Mouse (Mus musculus) CH12.LX (cell line): ENCODE data around the gene Bpifb2.
A peak's percentile ranks its signal among the peaks of the same experiment; 100 is the strongest.

Experiments used
- BHLHE40 ChIP-seq: IDR thresholded peaks from 2 replicates; pipeline ENCODE4 v1.6.1; 2011; ENCODE audit warnings: mild to moderate bottlenecking, low read depth, low read length, improper control_type of control experiment
- CTCF ChIP-seq, 2 experiments: IDR thresholded peaks in 1 of 2; conservative IDR thresholded peaks in 1 of 2; 2 replicates each; pipeline ENCODE4 v1.5.1; 2011 to 2012; ENCODE audit warnings: low read depth in 2 of 2, low read length in 2 of 2, improper control_type of control experiment in 1 of 2, inconsistent platforms in 1 of 2, mild to moderate bottlenecking in 1 of 2, moderate library complexity in 1 of 2
- ETS1 ChIP-seq: conservative IDR thresholded peaks from 2 replicates; pipeline ENCODE4 v1.6.1; 2012; ENCODE audit warnings: low read depth, mild to moderate bottlenecking, inconsistent platforms, low read length, improper control_type of control experiment, moderate library complexity
- JUN ChIP-seq: IDR thresholded peaks from 2 replicates; pipeline ENCODE4 v1.6.1; 2011; ENCODE audit warnings: low read depth, mild to moderate bottlenecking, low read length, improper control_type of control experiment, moderate library complexity; ENCODE audit not compliant: insufficient read depth
- POLR2A ChIP-seq: IDR thresholded peaks from 2 replicates; pipeline ENCODE4 v1.6.1; 2011; ENCODE audit warnings: low read depth, mild to moderate bottlenecking, improper control_type of control experiment, low read length
- SMC3 ChIP-seq: IDR thresholded peaks from 2 replicates; pipeline ENCODE4 v1.6.1; 2011; ENCODE audit warnings: low read depth, low read length, improper control_type of control experiment

DNA sequence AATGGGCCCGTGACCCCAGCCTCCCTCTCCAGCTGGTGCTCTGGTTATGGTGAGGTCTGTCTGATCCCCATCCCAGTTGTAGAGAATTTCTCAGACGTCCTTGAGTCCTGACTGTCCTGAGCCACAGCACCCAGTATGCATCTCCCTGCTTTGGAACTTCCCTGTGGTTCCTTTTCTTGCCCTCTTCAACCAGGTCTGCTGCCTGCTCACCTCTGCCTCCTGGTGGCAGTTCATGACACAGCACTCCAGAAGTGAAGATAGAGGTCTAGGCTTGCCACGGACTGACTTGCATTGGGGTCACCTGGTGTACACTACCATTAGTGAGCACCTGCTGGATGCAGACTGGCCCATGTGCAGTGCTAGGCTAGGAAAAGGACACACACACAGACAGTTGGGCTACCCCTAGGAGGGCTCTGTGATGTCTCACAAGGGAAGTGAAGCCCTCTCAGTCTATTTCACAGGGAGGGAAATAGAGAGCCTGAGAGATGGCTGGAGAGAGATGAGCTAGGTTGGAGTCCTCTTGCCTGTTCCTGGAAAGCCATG lies 55.1 kb downstream of the Bpifb2 start:
- no peak for TF ChIP-seq BHLHE40
- TF ChIP-seq JUN, result no peak
- peak; percentile 80 to 84 for TF ChIP-seq CTCF (conservative IDR thresholded peaks at IDR 0.05 in 1 of 2, IDR thresholded peaks at IDR 0.05 in 1 of 2; ENCODE audit: low read depth in 2 of 2, low read length in 2 of 2)
- TF ChIP-seq SMC3, result peak; percentile 87
- TF ChIP-seq ETS1, result no peak
- no peak for TF ChIP-seq POLR2A
